Mouse (Mus musculus) neural tube, embryonic 14.5 days (tissue): ENCODE results near the gene Wnk2. TPM values are rescaled to one million over a fixed set of nuclear protein-coding genes. Genes with fewer than 3 reads are reported as not detected.

Source experiments
- ATAC-seq: fragments of 200-750 bp; cut with Nextera tagmentation; 2 replicates; pipeline ENCODE4 v1.8.0; 2017; ENCODE audit warnings: low read depth, mild to moderate bottlenecking, moderate TSS enrichment, moderate library complexity
- H3K27ac ChIP-seq: fragments of 300-500 bp; sonication (generic); 2 replicates; pipeline ENCODE4 v1.5.1; 2014; ENCODE audit warnings: low read depth, mild to moderate bottlenecking, control low read depth, low read length, moderate library complexity, mixed read lengths
- H3K27me3 ChIP-seq: fragments of 300-500 bp; sonication (generic); 2 replicates; pipeline ENCODE4 v1.6.1; 2014; ENCODE audit warnings: low read length; ENCODE audit not compliant: control insufficient read depth, insufficient read depth
- H3K36me3 ChIP-seq: fragments of 300-500 bp; sonication (generic); 2 replicates; pipeline ENCODE4 v1.6.1; 2014; ENCODE audit warnings: low read length, mixed read lengths; ENCODE audit not compliant: control insufficient read depth, insufficient read depth
- H3K4me1 ChIP-seq: fragments of 300-500 bp; sonication (generic); 2 replicates; pipeline ENCODE4 v1.6.1; 2014; ENCODE audit warnings: low read length; ENCODE audit not compliant: control insufficient read depth, insufficient read depth
- H3K4me2 ChIP-seq: fragments of 300-500 bp; sonication (generic); 2 replicates; pipeline ENCODE4 v1.6.1; 2014; ENCODE audit warnings: mild to moderate bottlenecking, low read depth, low read length, control low read depth
- H3K4me3 ChIP-seq: fragments of 300-500 bp; sonication (generic); 2 replicates; pipeline ENCODE4 v1.5.1; 2014; ENCODE audit warnings: low read depth, low read length, control low read depth, mixed read lengths
- H3K9ac ChIP-seq: fragments of 300-500 bp; sonication (generic); replicated peaks from 2 replicates; pipeline ENCODE4 v1.6.1; 2014; ENCODE audit warnings: low read depth, mild to moderate bottlenecking, control low read depth, low read length, mixed read lengths
- H3K9me3 ChIP-seq: fragments of 300-500 bp; sonication (generic); 2 replicates; pipeline ENCODE4 v1.6.1; 2016; ENCODE audit warnings: low read length; ENCODE audit not compliant: control insufficient read depth
- WGBS: fragments of 180-500 bp; shearing (Covaris S2); extraction: QIAGEN DNeasy Blood & Tissue Kit; methylation state at CpG from one replicate; pipeline ENCODE4 v1.1.7; 2014; 5-methylcytosine and 5-hydroxymethylcytosine counted together
- polyA plus RNA-seq: library from polyadenylated mRNA; unstranded; fragments of >200 nt; fragmentation: Nextera tagmentation; extraction: Ambion mirVana; gene quantifications from 2 replicates; pipeline ENCODE4 v1.2.1, GENCODE M21; 2014

Wnk2 gene
- polyA plus RNA-seq, 1 experiment from 2014 or later, result 33.1 TPM

GRCm38 (mm10) chr13:49147007-49147857, 582 bp downstream of the Wnk2 start:
- Histone ChIP-seq H3K9me3 (no peaks in the 10 kb centered on the region), H3K36me3 (no peaks in the 10 kb centered on the region), H3K4me2 (peak overlapping the region; percentile 98), H3K4me1 (peaks cover 29% of the 10 kb centered on the region), H3K9ac (peak overlapping the region; percentile 93), H3K27ac (peak overlapping the region; percentile 94), H3K27me3 (no peaks in the 10 kb centered on the region), H3K4me3 (peak overlapping the region; percentile 92)
- under 1% methylated on average over 76 of the region's 98 CpGs for WGBS
- ATAC-seq, result peak; percentile 84

- Histone ChIP-seq H3K4me2 (peak overlapping the region; percentile 98), H3K27me3 (no peaks in the 10 kb centered on the region), H3K4me3 (peak overlapping the region; percentile 92), H3K27ac (peak overlapping the region; percentile 94), H3K4me1 (peaks cover 29% of the 10 kb centered on the region), H3K9me3 (no peaks in the 10 kb centered on the region), H3K9ac (peak overlapping the region; percentile 93), H3K36me3 (no peaks in the 10 kb centered on the region)
- peak; percentile 7; the same call in 1 of the 2 replicates for ATAC-seq
- WGBS, result under 1% methylated on average over 35 of the region's 44 CpGs
These were observed 1.2 kb downstream of the Wnk2 start for GRCm38 (mm10) chr13:49146698-49147006.

DNA sequence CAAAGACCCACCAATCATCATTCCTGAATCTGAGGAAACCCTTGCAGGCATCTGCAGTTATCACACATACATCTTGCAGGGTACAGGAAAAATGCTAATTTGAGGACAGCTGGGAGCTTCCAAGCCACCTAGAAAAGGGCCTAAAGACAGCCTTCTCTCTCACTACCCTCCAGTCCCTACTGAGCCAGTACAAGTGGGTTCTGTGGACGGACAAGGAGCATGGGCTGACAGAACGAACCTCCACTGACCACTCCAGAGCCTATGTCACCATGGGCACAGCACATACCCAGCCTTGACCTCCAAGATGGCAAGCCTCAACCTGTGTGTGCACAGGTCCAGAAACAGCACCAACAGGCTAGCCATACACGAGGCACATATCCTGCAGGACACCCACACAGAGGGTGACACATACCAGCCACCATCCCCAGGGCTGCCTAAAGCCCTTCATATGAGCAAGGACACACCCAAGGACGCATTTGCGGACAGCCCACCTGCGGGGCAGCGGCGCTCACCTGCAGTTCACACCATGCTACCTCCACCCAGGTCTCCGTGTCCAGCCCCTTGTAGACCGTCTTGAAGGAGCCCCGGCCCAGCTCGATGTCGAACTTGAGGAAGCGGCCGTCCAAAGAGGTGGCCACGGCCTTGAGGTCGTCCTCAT, 1.6 kb downstream of the Wnk2 start:
- H3K36me3 ChIP-seq, result no peaks in the 10 kb centered on the region
- ATAC-seq, result no peak
- H3K4me3 ChIP-seq, result peak overlapping the region; percentile 92
- 20% methylated on average over 17 of the region's 17 CpGs for WGBS
- peak overlapping the region; percentile 98 for H3K4me2 ChIP-seq
- H3K4me1 ChIP-seq, result peaks cover 29% of the 10 kb centered on the region
- no peaks in the 10 kb centered on the region for H3K27me3 ChIP-seq
- no peaks in the 10 kb centered on the region for H3K9me3 ChIP-seq
- peak overlapping the region; percentile 93 for H3K9ac ChIP-seq
- H3K27ac ChIP-seq, result peak overlapping the region; percentile 94

DNA sequence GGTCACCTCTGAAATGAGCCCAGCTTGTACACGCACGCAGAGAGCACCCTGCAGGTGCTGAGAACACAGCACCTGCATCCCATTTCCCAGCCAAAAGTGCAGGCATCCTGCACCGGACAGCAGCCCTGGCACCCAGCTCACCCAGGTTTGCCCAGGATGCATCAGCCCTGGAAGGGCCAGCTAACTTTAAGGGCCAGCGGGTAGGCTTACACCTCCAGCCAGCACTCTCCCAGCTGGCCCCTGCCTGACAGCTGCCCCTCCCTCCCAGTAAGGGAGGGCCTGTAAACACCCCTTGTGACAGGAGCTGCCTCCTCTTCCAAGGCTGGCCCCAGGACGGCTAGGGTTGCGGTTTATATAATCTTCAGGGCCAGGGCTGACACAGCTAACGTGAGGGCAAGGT, 2.4 kb downstream of the Wnk2 start:
- Histone ChIP-seq H3K9ac (peak overlapping the region; percentile 93), H3K4me3 (peak overlapping the region; percentile 92), H3K4me1 (peaks cover 29% of the 10 kb centered on the region), H3K9me3 (no peaks in the 10 kb centered on the region), H3K4me2 (peak overlapping the region; percentile 98), H3K27ac (no peak overlapping the region), H3K27me3 (no peaks in the 10 kb centered on the region), H3K36me3 (no peaks in the 10 kb centered on the region)
- WGBS, result 37% methylated on average over 7 of the region's 7 CpGs
- ATAC-seq, result no peak

DNA sequence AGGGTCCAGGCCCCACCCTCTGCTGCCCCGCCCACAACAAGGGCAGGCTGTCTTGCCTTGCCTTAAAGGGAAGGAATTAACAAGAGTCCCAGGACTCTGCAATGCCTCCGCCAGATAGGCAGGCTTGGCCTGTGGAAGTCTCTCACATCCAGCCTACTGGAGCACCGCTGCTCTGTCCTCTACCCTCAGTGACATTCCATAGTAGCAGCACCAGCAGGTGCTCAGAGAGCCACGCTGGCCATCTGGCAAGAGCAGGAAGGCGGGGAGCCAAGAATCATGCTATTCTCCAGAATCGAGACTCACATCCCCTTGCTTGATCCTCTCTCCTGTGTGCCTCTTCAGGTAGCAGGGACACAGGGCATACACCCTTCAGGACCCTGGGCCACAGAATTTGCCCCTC, 3.4 kb downstream of the Wnk2 start:
- Histone ChIP-seq H3K4me1 (peaks cover 29% of the 10 kb centered on the region), H3K27me3 (no peaks in the 10 kb centered on the region), H3K9me3 (no peaks in the 10 kb centered on the region), H3K36me3 (no peaks in the 10 kb centered on the region), H3K4me3 (peak overlapping the region; percentile 92; the same call in 1 of the 2 replicates), H3K9ac (peak overlapping the region; percentile 21; the same call in 1 of the 2 replicates), H3K27ac (no peak overlapping the region), H3K4me2 (peak overlapping the region; percentile 98)
- WGBS, result 39% methylated on average over 6 of the region's 6 CpGs
- ATAC-seq, result no peak

GRCm38 (mm10) chr13:49143323-49143722, 4.5 kb downstream of the Wnk2 start:
- no peak for ATAC-seq
- Histone ChIP-seq H3K4me1 (peaks cover 29% of the 10 kb centered on the region), H3K4me2 (no peak overlapping the region; the same call in 1 of the 2 replicates)

DNA sequence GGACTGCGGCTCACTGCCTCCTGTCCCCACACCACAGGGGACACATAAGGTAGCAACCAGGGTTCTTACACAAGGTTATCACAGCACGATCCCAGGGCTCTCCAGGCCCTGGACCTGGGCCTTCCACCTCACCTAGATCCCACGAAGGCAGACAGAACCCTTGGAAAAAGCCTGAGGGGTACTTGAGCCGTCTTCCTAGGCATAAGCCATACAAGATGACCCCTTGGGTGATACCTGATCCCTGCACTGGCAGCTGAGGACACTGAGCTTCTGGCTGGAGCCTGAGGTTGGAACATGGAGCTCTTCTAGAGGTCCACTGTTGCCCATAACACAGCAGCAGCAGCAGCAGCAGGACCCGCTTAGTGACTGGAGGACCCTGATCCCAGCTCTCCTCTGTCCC, 5.4 kb downstream of the Wnk2 start:
- ATAC-seq, result no peak
- no peaks in the 10 kb centered on the region for H3K9me3 ChIP-seq
- no peak overlapping the region for H3K9ac ChIP-seq
- 92% methylated on average over 5 of the region's 5 CpGs for WGBS
- H3K4me3 ChIP-seq, result no peak overlapping the region
- no peaks in the 10 kb centered on the region for H3K36me3 ChIP-seq
- H3K4me2 ChIP-seq, result no peak overlapping the region
- no peak overlapping the region for H3K27ac ChIP-seq
- no peaks in the 10 kb centered on the region for H3K27me3 ChIP-seq
- peaks cover 29% of the 10 kb centered on the region for H3K4me1 ChIP-seq

More at GRCm38 (mm10) chr13:49143323-49143722, 4.5 kb downstream of the Wnk2 start:
- no peaks in the 10 kb centered on the region for H3K9me3 ChIP-seq
- no peak overlapping the region for H3K4me3 ChIP-seq
- 95% methylated on average over 7 of the region's 7 CpGs for WGBS
- no peak overlapping the region for H3K9ac ChIP-seq
- H3K27me3 ChIP-seq, result no peaks in the 10 kb centered on the region
- no peak overlapping the region for H3K27ac ChIP-seq
- no peaks in the 10 kb centered on the region for H3K36me3 ChIP-seq

GRCm38 (mm10) chr13:49140567-49140966, 7.2 kb downstream of the Wnk2 start:
- Histone ChIP-seq H3K36me3 (no peaks in the 10 kb centered on the region), H3K9me3 (no peaks in the 10 kb centered on the region), H3K4me3 (no peak overlapping the region), H3K4me1 (peaks cover 22% of the 10 kb centered on the region), H3K27ac (no peak overlapping the region), H3K4me2 (no peak overlapping the region), H3K27me3 (no peaks in the 10 kb centered on the region), H3K9ac (no peak overlapping the region)
- ATAC-seq, result no peak
- WGBS, result 51% methylated on average over 4 of the region's 4 CpGs

- no peak overlapping the region for H3K4me2 ChIP-seq
- H3K27me3 ChIP-seq, result no peaks in the 10 kb centered on the region
- no peaks in the 10 kb centered on the region for H3K36me3 ChIP-seq
- WGBS, result 91% methylated on average over 11 of the region's 11 CpGs
- H3K9me3 ChIP-seq, result no peaks in the 10 kb centered on the region
- ATAC-seq, result no peak
- H3K4me1 ChIP-seq, result peaks cover 30% of the 10 kb centered on the region
- H3K4me3 ChIP-seq, result no peak overlapping the region
- no peak overlapping the region for H3K9ac ChIP-seq
- no peak overlapping the region for H3K27ac ChIP-seq
These were observed 13.3 kb downstream of the Wnk2 start for GRCm38 (mm10) chr13:49134491-49134890.
